Mouse (Mus musculus) thymus, adult 2 months (tissue): ENCODE data around the gene Znrf1. TPM values are rescaled to one million over a fixed set of nuclear protein-coding genes. Genes with fewer than 3 reads are reported as not detected.

Experiments
- DNase-seq: peaks from one replicate; pipeline ENCODE4 v3.0.0; 2021
- H3K27ac ChIP-seq: fragments of 200-500 bp; 2 replicates; pipeline ENCODE4 v1.5.1; 2012; ENCODE audit warnings: low read length, control low read depth; ENCODE audit not compliant: control insufficient read depth, insufficient read depth
- H3K27me3 ChIP-seq: fragments of 200-500 bp; 2 replicates; pipeline ENCODE4 v1.6.1; 2012; ENCODE audit warnings: mild to moderate bottlenecking, low read length, moderate library complexity, mixed read lengths; ENCODE audit not compliant: control insufficient read depth, insufficient read depth
- H3K36me3 ChIP-seq: fragments of 200-500 bp; 2 replicates; pipeline ENCODE4 v1.6.1; 2012; ENCODE audit warnings: mild to moderate bottlenecking, low read length, moderate library complexity; ENCODE audit not compliant: control insufficient read depth, insufficient read depth
- H3K4me1 ChIP-seq: fragments of 200-500 bp; replicated peaks from 2 replicates; pipeline ENCODE4 v1.6.1; 2012; ENCODE audit warnings: low read length; ENCODE audit not compliant: control insufficient read depth, insufficient read depth
- H3K4me3 ChIP-seq: fragments of 200-500 bp; 2 replicates; pipeline ENCODE4 v1.5.1; 2012; ENCODE audit warnings: mild to moderate bottlenecking, low read length, control low read depth, moderate library complexity; ENCODE audit not compliant: control insufficient read depth, insufficient read depth
- CTCF ChIP-seq: fragments of 200-500 bp; IDR thresholded peaks from 2 replicates; pipeline ENCODE4 v1.5.1; 2012; ENCODE audit warnings: mild to moderate bottlenecking, control low read depth, low read length, moderate library complexity, borderline replicate concordance; ENCODE audit not compliant: control insufficient read depth, poor library complexity, insufficient read depth; ENCODE audit errors: extremely low read depth
- POLR2A ChIP-seq: fragments of 200-500 bp; IDR thresholded peaks from 2 replicates; pipeline ENCODE4 v1.6.1; 2012; ENCODE audit warnings: mild to moderate bottlenecking, low read length, control low read depth, moderate library complexity; ENCODE audit not compliant: control insufficient read depth, poor library complexity, insufficient read depth; ENCODE audit errors: extremely low read depth
- WGBS: fragments of 180-500 bp; shearing (Covaris S2); methylation state at CpG from one replicate; pipeline ENCODE4 v1.1.7; 2018; 5-methylcytosine and 5-hydroxymethylcytosine counted together
- polyA plus RNA-seq: library from polyadenylated mRNA; depleted of rRNA; stranded (reverse); fragments of >200 nt; gene quantifications from 2 replicates; pipeline ENCODE4 v1.2.3, GENCODE M21; 2012

The Znrf1 gene
- polyA plus RNA-seq, 1 experiment, result 968 TPM

DNA sequence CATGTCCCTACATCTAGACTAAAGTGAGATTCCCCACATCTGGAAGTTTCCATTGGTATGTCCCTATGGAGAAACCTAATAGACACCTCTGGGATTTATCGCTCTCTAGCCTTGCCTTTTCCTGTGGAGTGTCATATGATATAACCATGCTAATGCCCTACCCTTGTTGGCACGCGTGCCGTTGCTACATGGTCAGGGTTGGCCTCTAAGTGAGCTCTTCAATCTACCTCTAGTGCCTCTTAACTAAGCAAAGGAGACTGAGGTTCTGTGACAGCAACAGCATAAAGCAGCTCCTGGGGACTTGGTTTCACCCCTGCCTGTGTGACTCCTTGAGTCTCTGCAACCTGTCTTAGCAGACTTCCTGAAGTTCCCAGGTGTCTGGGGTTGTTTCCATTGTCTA, 82.4 kb downstream of the Znrf1 start:
- no peak for TF ChIP-seq CTCF
- no peak for TF ChIP-seq POLR2A
- no peak for DNase-seq
- H3K36me3 ChIP-seq, result peaks cover 32% of the 10 kb centered on the region

DNA sequence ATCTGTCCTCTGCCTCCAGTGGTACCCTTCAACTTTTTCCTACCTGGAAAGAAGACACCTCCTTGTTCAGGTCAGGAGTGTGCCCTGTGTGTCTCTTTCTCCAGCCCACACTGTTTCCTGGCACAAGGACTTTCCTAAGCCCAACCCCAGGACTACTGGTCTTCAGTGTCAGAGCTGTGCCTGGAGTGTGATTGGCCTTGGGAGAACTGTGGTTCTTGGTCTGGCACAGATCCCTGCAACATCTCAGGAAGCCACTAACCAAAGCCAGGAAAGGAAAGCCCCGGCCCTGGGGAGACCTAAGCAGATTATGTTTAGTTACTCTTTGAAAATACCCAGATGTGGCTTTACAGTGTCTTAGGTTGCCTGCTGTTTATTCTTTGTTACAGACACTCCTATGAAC, 84.0 kb downstream of the Znrf1 start:
- Histone ChIP-seq H3K4me3 (no peak overlapping the region), H3K36me3 (peaks cover 34% of the 10 kb centered on the region), H3K27me3 (no peaks in the 10 kb centered on the region), H3K4me1 (peaks cover 39% of the 10 kb centered on the region), H3K27ac (no peak overlapping the region)
- TF ChIP-seq POLR2A (no peak), CTCF (no peak)
- 3% methylated on average over 1 of the region's 1 CpGs for WGBS
- DNase-seq, result no peak

More for the DNA sequence above, 82.4 kb downstream of the Znrf1 start:
- Histone ChIP-seq H3K4me1 (peaks cover 25% of the 10 kb centered on the region), H3K4me3 (no peak overlapping the region), H3K27me3 (no peaks in the 10 kb centered on the region), H3K27ac (no peak overlapping the region)
- WGBS, result 97% methylated on average over 4 of the region's 4 CpGs

DNA sequence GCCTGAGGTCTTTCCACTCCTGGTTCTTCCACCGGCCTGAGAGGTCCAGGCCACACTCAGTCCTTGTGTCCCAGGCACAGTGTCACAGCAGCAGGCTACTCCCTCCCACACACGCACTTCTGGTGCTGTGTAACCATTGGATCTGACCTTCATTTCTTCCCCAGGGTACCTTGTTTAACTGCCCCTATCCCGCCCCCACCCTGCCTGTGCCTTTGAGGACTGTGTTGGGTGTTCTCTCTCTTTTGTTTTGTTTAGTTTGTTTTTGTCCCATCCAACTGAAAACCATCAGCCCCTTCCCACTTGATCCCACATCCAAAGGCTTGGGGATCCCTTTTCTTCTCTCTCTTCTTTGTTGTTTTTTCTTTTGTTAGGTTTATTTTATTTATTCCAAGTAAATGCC, 86.2 kb downstream of the Znrf1 start:
- 98% methylated on average over 3 of the region's 3 CpGs for WGBS
- Histone ChIP-seq H3K27ac (no peak overlapping the region), H3K27me3 (no peaks in the 10 kb centered on the region), H3K4me1 (peaks cover 54% of the 10 kb centered on the region), H3K36me3 (peaks cover 34% of the 10 kb centered on the region), H3K4me3 (no peak overlapping the region)
- TF ChIP-seq POLR2A (no peak), CTCF (no peak)
- no peak for DNase-seq

DNA sequence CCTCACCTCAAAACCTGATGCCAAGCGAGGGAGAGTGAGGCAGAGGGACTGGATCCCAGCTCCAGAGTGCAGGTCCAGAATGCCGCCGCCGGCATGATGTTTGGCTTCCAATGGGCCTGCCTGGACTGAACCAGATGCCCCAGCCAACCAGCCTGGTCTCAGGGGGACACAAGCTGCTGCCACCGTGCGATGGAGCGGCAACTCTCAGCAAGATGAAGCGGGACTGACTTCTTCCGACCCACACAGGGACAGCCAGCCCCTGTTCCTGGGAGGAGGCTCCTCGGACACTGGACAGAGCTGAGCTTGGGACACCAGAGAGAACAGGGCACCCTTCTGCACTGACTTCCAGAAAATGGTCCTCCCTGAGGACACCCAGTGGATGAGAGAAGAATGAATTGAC, 86.7 kb downstream of the Znrf1 start:
- TF ChIP-seq POLR2A, result no peak
- no peak for TF ChIP-seq CTCF
- H3K27ac ChIP-seq, result no peak overlapping the region

DNA sequence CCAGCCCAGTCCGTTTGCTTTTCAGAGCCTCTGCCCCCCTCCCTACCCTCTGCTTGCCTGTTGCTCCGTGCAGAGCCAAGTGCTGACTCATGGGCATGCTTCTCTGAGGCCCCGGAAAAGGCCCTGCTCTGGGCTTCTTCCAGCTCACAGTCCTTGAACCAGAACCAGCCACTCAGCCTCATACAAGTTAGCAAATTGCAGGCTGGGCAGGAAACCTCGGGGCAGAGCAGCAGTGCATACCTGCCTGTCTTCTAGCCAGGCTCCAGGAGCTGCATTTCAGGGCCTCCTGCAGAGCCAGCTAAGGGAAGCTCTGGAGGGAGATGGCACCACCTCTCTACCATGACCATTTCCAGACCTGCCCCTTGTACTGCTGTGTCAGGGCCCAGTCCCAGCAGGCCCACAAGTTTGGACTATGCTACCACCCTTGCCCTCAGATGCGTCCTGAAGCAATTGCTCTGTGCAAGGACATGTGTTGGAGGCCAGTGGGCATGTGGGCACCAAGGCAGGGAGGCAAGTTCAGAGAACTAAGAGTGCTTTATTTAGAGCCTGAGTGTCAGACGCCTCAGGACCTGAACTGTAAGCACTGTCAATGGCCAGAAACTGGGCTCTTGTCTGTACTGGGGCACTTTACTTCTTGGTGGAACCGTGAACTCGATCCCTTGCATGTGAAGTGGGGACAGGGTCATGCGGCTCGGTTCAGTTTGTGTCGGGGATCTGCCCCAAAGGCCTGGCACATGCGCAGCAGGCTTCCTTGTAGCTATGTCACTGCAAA, 88.4 kb downstream of the Znrf1 start:
- no peak for DNase-seq
- H3K4me1 ChIP-seq, result peaks cover 73% of the 10 kb centered on the region
- 50% methylated on average over 12 of the region's 12 CpGs for WGBS
- peaks cover 34% of the 10 kb centered on the region for H3K36me3 ChIP-seq
- no peaks in the 10 kb centered on the region for H3K27me3 ChIP-seq
- H3K4me3 ChIP-seq, result no peak overlapping the region
- TF ChIP-seq CTCF (no peak), POLR2A (no peak)
- H3K27ac ChIP-seq, result peak overlapping the region; percentile 48

More for the DNA sequence above, 86.7 kb downstream of the Znrf1 start:
- 95% methylated on average over 10 of the region's 10 CpGs for WGBS
- H3K27me3 ChIP-seq, result no peaks in the 10 kb centered on the region
- peaks cover 59% of the 10 kb centered on the region for H3K4me1 ChIP-seq
- no peak for DNase-seq
- no peak overlapping the region for H3K4me3 ChIP-seq
- H3K36me3 ChIP-seq, result peaks cover 34% of the 10 kb centered on the region

DNA sequence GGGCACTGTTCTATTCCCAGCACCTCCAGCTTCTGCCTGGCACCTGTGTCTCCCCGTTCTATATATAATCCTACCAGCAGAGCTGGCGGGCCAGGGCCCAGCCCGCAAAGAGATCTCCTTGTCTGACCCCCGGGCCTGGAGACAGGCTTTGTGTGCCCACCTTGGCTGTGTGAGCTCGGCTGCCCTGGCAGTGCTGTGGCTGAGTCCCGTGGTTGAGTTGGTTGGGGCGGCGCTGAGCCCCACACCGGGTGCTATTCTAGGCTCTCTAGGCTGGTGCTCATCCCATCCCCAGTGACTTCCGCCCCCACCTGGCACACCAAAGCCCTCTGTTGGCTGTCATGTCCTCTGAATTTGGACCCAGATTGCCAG, 88.9 kb downstream of the Znrf1 start:
- peaks cover 32% of the 10 kb centered on the region for H3K36me3 ChIP-seq
- no peak for TF ChIP-seq CTCF
- TF ChIP-seq POLR2A, result no peak
- peaks cover 77% of the 10 kb centered on the region for H3K4me1 ChIP-seq
- WGBS, result 21% methylated on average over 10 of the region's 10 CpGs
- no peaks in the 10 kb centered on the region for H3K27me3 ChIP-seq
- peak; percentile 59 for DNase-seq
- H3K4me3 ChIP-seq, result no peak overlapping the region
- peak overlapping the region; percentile 48; the same call in 1 of the 2 replicates for H3K27ac ChIP-seq
